Mouse (Mus musculus) ovary, postnatal 10 days (tissue): ENCODE measurements around the gene Wdpcp.

Experiments
- DNase-seq: peaks from one replicate; pipeline ENCODE4 v3.0.0; 2022; ENCODE audit warnings: low spot score

Wdpcp gene

DNA sequence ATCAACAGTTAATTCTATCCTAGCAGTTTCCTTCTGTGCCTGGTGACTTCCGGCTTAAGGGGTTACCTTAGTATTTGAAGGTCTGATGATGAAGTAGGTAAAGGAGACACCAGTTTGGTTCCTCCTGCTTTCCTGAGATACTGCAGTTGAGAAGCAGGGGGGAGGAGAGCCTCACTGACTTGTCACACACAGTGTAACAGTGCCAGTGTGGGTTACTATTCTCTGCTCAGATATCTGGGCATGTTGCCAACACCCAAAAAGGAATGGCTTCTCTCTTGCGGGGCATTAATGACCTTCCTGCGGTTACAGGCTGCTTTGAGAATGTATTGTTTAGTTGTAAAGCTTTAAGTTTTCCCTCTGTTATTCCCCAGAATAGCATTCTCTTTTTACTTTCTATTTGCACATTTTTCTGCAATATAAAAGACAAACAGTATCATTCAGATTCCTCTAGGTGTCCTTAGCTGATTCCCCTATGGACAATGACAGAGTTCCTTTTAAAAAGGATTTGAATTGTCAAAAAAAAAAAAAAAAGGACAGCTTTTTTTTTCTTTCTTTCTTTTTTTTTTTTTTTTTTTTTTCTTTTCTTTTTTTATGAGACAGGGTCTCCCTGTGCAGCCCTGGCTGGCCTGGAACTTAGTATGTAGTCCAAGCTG, 2.5 kb upstream of the Wdpcp start:
- no peak for DNase-seq

DNA sequence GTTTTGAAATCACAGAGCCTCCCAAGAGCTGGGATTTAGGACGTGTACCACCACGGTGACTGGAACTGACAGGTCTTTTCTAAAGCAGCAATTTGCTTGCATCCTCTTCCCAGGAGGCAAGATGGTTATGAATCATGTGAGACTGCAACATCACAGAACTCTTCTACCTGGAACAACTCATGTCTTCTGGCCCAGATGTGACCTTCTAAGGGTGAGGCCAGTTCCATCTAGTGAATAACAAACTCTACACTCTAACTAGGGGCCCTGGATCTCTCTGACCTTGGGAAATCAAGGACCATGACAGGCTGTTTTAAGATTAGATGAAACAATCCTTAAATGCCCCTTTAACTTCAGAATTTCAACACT, 1.9 kb upstream of the Wdpcp start:
- no peak for DNase-seq

- no peak for DNase-seq
Measured at GRCm38 (mm10) chr11:21570973-21571372, 1.1 kb upstream of the Wdpcp start.

GRCm38 (mm10) chr11:21581472-21581871, 9.4 kb downstream of the Wdpcp start:
- no peak for DNase-seq

- no peak for DNase-seq
Measured at GRCm38 (mm10) chr11:21583286-21583685, 11.3 kb downstream of the Wdpcp start.

DNA sequence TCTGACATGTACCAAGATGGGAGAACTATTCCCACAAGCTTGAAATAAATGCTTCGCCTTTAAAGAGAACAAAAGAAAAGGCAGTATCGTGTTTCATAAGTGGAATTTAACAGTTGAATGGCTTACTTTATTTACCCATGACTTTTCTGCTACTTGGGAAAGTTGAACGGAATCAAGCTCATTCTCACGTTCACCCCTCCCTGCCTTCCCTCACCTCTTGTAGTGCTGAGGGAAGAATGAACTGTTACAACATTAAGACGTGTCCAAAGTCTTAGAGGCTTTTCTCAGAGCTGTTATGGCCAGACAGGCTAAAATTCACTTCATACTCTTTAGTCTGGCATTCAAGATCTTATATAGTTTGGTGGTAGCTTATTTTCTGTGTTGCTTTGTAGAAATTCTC, 30.5 kb downstream of the Wdpcp start:
- DNase-seq: no peak

DNA sequence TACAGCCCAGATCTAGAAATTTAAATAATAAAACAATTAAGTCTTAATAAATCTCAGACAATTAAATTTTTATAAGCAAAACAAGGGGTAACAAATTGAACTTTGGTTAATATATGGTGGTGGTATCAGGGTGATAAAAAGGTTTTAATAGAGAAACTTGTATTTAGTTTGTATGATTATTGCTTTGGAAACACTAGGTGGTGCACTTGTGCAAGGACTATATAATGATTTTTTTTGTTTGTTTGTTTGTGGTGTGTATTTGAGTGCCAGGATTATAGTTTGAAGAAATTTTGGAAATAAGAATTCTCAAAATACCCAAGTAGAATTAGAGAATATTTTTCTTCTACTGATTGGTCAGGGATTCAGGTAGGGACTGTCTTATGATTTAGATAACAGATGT, 43.9 kb downstream of the Wdpcp start:
- DNase-seq: no peak

GRCm38 (mm10) chr11:21634171-21634907, 62.3 kb downstream of the Wdpcp start:
- DNase-seq: no peak

DNA sequence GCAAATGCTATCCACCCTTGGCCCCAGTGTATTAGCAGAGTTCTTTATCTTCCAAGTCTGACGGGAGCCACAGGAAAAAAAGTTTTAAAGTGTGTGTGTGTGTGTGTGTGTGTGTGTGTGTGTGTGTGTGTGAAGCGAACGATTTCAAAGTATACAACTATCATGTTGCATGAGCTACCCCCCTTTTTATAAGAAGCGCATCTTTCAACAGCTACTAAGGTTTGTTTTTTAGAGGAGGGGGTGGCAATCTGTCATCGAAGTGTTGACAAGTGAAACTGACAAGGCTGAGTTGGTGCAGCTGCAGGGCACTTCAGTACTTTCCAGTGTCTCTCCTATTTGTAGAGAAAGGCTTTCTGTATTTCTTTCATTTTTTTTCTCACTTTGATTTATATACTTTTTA, 66.3 kb downstream of the Wdpcp start:
- no peak for DNase-seq

DNA sequence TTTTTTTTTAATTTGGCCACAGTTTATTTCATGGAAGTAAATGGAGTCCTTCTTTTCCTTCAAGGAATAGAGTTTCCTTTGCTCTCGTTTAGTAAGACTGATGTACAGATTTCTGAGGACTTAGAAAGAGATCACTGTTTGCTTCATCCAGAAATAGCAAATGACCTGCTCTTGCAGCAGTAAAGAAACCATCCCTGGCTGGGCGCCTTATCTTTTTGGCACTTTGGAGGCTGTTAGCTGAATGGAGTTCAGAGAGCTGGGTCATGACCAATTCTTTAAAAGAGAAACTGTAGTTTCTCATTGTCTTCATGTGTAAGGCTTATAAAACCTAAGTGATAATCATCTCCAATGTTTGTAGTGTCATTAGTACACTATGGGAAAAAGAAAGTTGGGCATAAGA, 67.5 kb downstream of the Wdpcp start:
- peak; percentile 15 for DNase-seq

- no peak for DNase-seq
Measured at GRCm38 (mm10) chr11:21644231-21644630, 72.2 kb downstream of the Wdpcp start.

DNA sequence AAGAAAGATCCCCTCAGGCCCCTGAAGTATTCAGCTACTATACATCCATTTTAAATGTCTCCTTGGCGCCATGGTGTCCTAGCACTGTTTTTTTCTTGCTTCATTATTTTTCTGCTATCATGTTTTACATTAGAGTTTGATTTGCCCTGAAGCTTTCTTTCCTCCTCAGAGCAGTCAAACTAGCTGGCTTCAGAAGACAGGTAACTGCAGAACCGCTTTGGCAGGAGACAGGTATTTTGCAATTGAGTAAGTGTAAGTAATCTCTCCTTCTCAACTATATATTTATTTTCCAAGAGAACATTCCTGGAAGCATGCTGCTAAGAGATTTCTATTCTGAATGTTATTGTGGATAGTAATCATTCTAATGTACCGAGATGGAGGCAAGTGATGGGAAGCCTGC, 74.1 kb downstream of the Wdpcp start:
- DNase-seq: no peak

GRCm38 (mm10) chr11:21658985-21659384, 87.0 kb downstream of the Wdpcp start:
- DNase-seq: no peak

- DNase-seq: no peak
Measured at GRCm38 (mm10) chr11:21677034-21677433, 105.0 kb downstream of the Wdpcp start.

DNA sequence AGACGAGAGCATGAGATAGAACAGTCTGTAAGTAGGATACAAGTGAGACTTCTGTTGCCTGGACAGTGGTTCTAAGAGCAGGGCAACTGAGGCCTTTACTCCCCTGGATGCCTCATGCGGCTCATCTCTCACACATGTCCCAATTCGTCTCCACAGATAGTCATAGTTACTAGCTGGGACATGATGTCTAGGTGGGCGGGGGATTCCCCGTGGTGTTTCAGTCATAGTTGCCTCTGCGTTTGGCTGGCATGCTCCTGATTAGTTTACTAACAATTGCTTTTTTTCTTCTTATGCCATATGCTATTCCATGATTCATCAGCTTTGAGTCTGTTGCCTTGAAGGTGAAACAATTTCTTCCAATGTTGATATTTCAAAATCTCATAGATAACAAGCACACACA, 116.4 kb downstream of the Wdpcp start:
- no peak for DNase-seq

GRCm38 (mm10) chr11:21690730-21691129, 118.7 kb downstream of the Wdpcp start:
- no peak for DNase-seq

- DNase-seq: no peak
Measured at GRCm38 (mm10) chr11:21694087-21694486, 122.1 kb downstream of the Wdpcp start.

GRCm38 (mm10) chr11:21697642-21698041, 125.6 kb downstream of the Wdpcp start:
- no peak for DNase-seq

DNA sequence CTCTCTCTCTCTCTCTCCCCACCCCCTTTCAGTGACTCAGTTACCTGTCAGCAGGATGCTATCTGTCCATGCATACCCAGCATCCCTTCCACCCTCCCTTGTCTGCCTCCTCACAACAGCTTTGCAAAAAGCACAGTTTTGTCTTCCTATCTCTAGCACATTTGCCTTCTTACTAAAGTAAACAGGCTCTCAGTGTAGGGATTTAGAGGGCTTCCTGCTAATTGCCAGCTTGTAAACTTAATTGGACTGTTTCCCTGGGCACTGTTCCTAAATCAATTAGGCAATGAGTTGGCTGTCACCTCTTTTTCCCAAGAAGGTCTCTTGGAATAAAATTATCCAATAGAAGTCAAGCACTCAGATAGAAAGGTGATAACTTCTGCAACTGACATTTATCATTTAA, 141.5 kb downstream of the Wdpcp start:
- no peak for DNase-seq

- DNase-seq: no peak
Measured at GRCm38 (mm10) chr11:21714065-21714464, 142.0 kb downstream of the Wdpcp start.

DNA sequence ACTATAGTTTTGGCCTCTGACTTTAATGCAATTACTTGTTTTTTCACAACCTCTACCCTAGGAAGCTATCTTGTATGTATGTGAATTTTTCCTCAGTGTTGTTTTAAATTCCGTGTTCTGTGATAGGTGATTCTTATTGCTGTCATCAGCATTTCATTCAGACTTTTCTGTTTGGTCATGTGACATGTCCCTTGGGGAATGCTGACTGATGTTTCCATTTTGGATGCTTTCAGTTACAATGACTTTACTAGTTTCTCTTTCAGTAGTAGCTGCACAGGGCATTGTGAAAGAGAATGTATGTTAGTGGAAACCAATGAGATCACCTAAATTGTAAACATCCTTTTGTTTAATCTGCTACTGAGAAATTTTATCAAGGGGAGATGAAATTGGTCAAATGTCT, 154.3 kb downstream of the Wdpcp start:
- DNase-seq: no peak

GRCm38 (mm10) chr11:21729056-21729455, 157.0 kb downstream of the Wdpcp start:
- no peak for DNase-seq

DNA sequence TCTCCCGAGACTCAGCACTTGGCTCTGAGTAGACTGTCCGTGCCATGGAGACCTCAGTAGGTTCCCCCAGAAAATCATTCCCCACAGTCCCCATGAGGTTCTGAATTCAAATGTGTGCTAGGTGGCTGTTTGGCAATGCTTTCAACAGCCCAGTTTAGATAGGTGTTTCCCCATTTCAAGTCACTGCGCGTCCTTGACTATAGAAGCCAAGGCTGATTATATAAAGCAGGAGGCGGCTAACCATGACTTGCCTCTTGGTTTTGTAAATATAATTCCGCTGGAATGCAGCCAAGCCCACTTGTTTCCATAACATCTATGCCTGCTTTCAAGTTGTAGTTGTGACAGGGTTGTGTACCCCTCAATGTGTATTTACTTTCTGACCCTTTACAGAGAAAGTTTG, 157.9 kb downstream of the Wdpcp start:
- DNase-seq: no peak

DNA sequence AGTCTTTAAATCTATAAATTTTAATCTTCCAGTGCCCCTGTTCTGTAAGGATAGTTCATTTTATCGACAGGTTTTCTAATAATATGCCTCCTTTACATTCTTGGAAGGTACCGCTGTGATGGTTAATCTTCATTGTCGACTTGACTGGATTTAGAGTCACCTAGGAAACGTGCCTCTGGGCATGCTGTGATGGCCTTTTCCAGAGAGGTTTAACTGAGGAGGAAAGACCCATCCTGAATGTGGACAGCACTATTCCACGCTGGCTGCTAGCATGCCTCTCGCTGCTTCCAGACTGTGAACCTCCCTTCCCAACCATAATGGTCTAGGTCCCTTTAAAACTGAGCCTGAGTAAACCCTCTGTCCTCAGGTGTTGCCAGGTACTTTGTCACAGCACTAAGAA, 163.2 kb downstream of the Wdpcp start:
- DNase-seq: no peak
